Mouse (Mus musculus) liver, embryonic 14.5 days (tissue): ENCODE measurements around the gene Plxna3.

ENCODE experiments used
- CTCF ChIP-seq: IDR thresholded peaks from 2 replicates; pipeline ENCODE4 v1.5.1; 2016; ENCODE audit warnings: antibody characterized with exemption, low read depth, control low read depth
- EP300 ChIP-seq: IDR thresholded peaks from 2 replicates; pipeline ENCODE4 v1.6.1; 2016; ENCODE audit warnings: antibody characterized with exemption, low read depth

GRCm38 (mm10) chrX:74392535-74393443, 63.9 kb downstream of the Plxna3 start, which contains the start of the genes Fam3a and Ikbkg:
- TF ChIP-seq EP300 = peak; percentile 49
- peak; percentile 87 for TF ChIP-seq CTCF
